Mouse (Mus musculus): ENCODE data around the gene AC170998.1. TPM values are rescaled to one million over a fixed set of nuclear protein-coding genes. Genes with fewer than 3 reads are reported as not detected.
"Not testable (repeated sequence)": the region's sequence is repeated elsewhere in the genome, so short reads cannot be mapped to it uniquely, and the experiment has no call there.

Gene AC170998.1
- polyA plus RNA-seq, 1 experiment from 2014 or later = 5.2 TPM

GRCm38 (mm10) chr17:28711237-28711636 is 14.6 kb upstream of the AC170998.1 start:
- no peak for TF ChIP-seq CTCF (IDR thresholded peaks at IDR 0.05; ENCODE audit: low read depth)
- Histone ChIP-seq H3K9ac (no peak overlapping the region), H3K27ac (ENCODE audit: low read depth) (no peak overlapping the region), H3K4me3 (ENCODE audit: low read depth, low read length) (no peak overlapping the region), H3K4me2 (no peak overlapping the region), H3K27me3 (ENCODE audit: insufficient read depth, low read length) (no peaks in the 10 kb centered on the region), H3K4me1 (ENCODE audit: insufficient read depth) (no peaks in the 10 kb centered on the region), H3K36me3 (ENCODE audit: insufficient read depth) (peaks cover 29% of the 10 kb centered on the region), H3K9me3 (ENCODE audit: low read depth, low read length) (no peaks in the 10 kb centered on the region)
- 90% methylated on average over 6 of the region's 6 CpGs for WGBS
- no peak for DNase-seq
- ATAC-seq (ENCODE audit: insufficient read depth) = no peak

- peaks cover 40% of the 10 kb centered on the region for H3K36me3 ChIP-seq (ENCODE audit: insufficient read depth)
- no peaks in the 10 kb centered on the region for H3K9me3 ChIP-seq (ENCODE audit: low read depth, low read length)
- no peaks in the 10 kb centered on the region for H3K27me3 ChIP-seq (ENCODE audit: insufficient read depth, low read length)
- H3K4me2 ChIP-seq = no peak overlapping the region
- no peak overlapping the region for H3K27ac ChIP-seq (ENCODE audit: low read depth)
- no peaks in the 10 kb centered on the region for H3K4me1 ChIP-seq (ENCODE audit: insufficient read depth)
- 50% methylated on average over 6 of the region's 6 CpGs for WGBS
- no peak overlapping the region for H3K4me3 ChIP-seq (ENCODE audit: low read depth, low read length)
- TF ChIP-seq CTCF (IDR thresholded peaks at IDR 0.05; ENCODE audit: low read depth) = no peak
- H3K9ac ChIP-seq = no peak overlapping the region
- ATAC-seq (ENCODE audit: insufficient read depth) (no peak), DNase-seq (no peak)
Observed at GRCm38 (mm10) chr17:28712305-28712704, 13.6 kb upstream of the AC170998.1 start.

- Histone ChIP-seq H3K4me1 (ENCODE audit: insufficient read depth) (no peaks in the 10 kb centered on the region), H3K27me3 (ENCODE audit: insufficient read depth, low read length) (no peaks in the 10 kb centered on the region), H3K36me3 (ENCODE audit: insufficient read depth) (peaks cover 53% of the 10 kb centered on the region), H3K27ac (ENCODE audit: low read depth) (no peak overlapping the region), H3K9me3 (ENCODE audit: low read depth, low read length) (no peaks in the 10 kb centered on the region), H3K4me3 (ENCODE audit: low read depth, low read length) (no peak overlapping the region), H3K4me2 (no peak overlapping the region), H3K9ac (no peak overlapping the region)
- TF ChIP-seq CTCF (IDR thresholded peaks at IDR 0.05; ENCODE audit: low read depth) = no peak; the same call in 1 of the 2 replicates
- ATAC-seq (ENCODE audit: insufficient read depth) = no peak
- DNase-seq = no peak
- WGBS = 95% methylated on average over 3 of the region's 3 CpGs
Observed at GRCm38 (mm10) chr17:28714006-28714405, 11.9 kb upstream of the AC170998.1 start.

GRCm38 (mm10) chr17:28715832-28716548 is 9.9 kb upstream of the AC170998.1 start:
- no peak for TF ChIP-seq CTCF (IDR thresholded peaks at IDR 0.05; ENCODE audit: low read depth)
- no peak for DNase-seq
- 60% methylated on average over 6 of the region's 7 CpGs for WGBS
- H3K4me2 ChIP-seq = no peak overlapping the region
- ATAC-seq (ENCODE audit: insufficient read depth) = no peak
- no peak overlapping the region for H3K4me3 ChIP-seq (ENCODE audit: low read depth, low read length)
- no peaks in the 10 kb centered on the region for H3K4me1 ChIP-seq (ENCODE audit: insufficient read depth)
- no peaks in the 10 kb centered on the region for H3K9me3 ChIP-seq (ENCODE audit: low read depth, low read length)
- no peak overlapping the region for H3K27ac ChIP-seq (ENCODE audit: low read depth)
- H3K9ac ChIP-seq = no peak overlapping the region
- no peaks in the 10 kb centered on the region for H3K27me3 ChIP-seq (ENCODE audit: insufficient read depth, low read length)
- H3K36me3 ChIP-seq (ENCODE audit: insufficient read depth) = peaks cover 64% of the 10 kb centered on the region

GRCm38 (mm10) chr17:28717535-28717934 is 8.3 kb upstream of the AC170998.1 start:
- H3K4me1 ChIP-seq (ENCODE audit: insufficient read depth) = peaks cover 6% of the 10 kb centered on the region; the same call in 1 of the 2 replicates
- WGBS = 59% methylated on average over 3 of the region's 3 CpGs
- H3K4me2 ChIP-seq = no peak overlapping the region
- no peaks in the 10 kb centered on the region for H3K9me3 ChIP-seq (ENCODE audit: low read depth, low read length)
- DNase-seq (no peak), ATAC-seq (ENCODE audit: insufficient read depth) (no peak)
- no peak overlapping the region for H3K4me3 ChIP-seq (ENCODE audit: low read depth, low read length)
- H3K36me3 ChIP-seq (ENCODE audit: insufficient read depth) = peaks cover 75% of the 10 kb centered on the region
- H3K27ac ChIP-seq (ENCODE audit: low read depth) = no peak overlapping the region
- H3K27me3 ChIP-seq (ENCODE audit: insufficient read depth, low read length) = no peaks in the 10 kb centered on the region
- no peak overlapping the region for H3K9ac ChIP-seq
- TF ChIP-seq CTCF (IDR thresholded peaks at IDR 0.05; ENCODE audit: low read depth) = no peak

- ATAC-seq (ENCODE audit: insufficient read depth); H3K9me3 ChIP-seq (ENCODE audit: low read depth, low read length); H3K27ac ChIP-seq (ENCODE audit: low read depth); H3K4me1 ChIP-seq (ENCODE audit: insufficient read depth); H3K4me2 ChIP-seq; H3K27me3 ChIP-seq (ENCODE audit: insufficient read depth, low read length); H3K4me3 ChIP-seq (ENCODE audit: low read depth, low read length); DNase-seq; H3K9ac ChIP-seq: not testable (repeated sequence)
- peaks cover 86% of the 10 kb centered on the region for H3K36me3 ChIP-seq (ENCODE audit: insufficient read depth)
- 87% methylated on average over 11 of the region's 11 CpGs for WGBS
Observed at GRCm38 (mm10) chr17:28727511-28727910, 1.6 kb downstream of the AC170998.1 start.

- ATAC-seq (ENCODE audit: insufficient read depth) = no peak
- no peak for TF ChIP-seq CTCF (IDR thresholded peaks at IDR 0.05; ENCODE audit: low read depth)
- H3K9ac ChIP-seq = no peak overlapping the region
- no peaks in the 10 kb centered on the region for H3K9me3 ChIP-seq (ENCODE audit: low read depth, low read length)
- no peak overlapping the region for H3K4me2 ChIP-seq
- no peak for DNase-seq
- H3K27ac ChIP-seq (ENCODE audit: low read depth) = no peak overlapping the region
- peaks cover 77% of the 10 kb centered on the region for H3K36me3 ChIP-seq (ENCODE audit: insufficient read depth)
- no peaks in the 10 kb centered on the region for H3K27me3 ChIP-seq (ENCODE audit: insufficient read depth, low read length)
- WGBS = 78% methylated on average over 6 of the region's 6 CpGs
- H3K4me1 ChIP-seq (ENCODE audit: insufficient read depth) = no peaks in the 10 kb centered on the region
- H3K4me3 ChIP-seq (ENCODE audit: low read depth, low read length) = no peak overlapping the region
Observed at GRCm38 (mm10) chr17:28735317-28736105, 9.6 kb downstream of the AC170998.1 start.
